Mouse (Mus musculus) brain, embryonic 14.5 days (tissue): Measurements from ENCODE around the gene Dnajb1. TPM values are rescaled to one million over a fixed set of nuclear protein-coding genes. Genes with fewer than 3 reads are reported as not detected.
A peak's percentile ranks its signal among the peaks of the same experiment; 100 is the strongest.

Experiments
- DNase-seq: peaks from one replicate; pipeline ENCODE4 v3.0.0-alpha.2; 2011; ENCODE audit warnings: low read depth
- CTCF ChIP-seq: fragments of 200-500 bp; IDR thresholded peaks from 2 replicates; pipeline ENCODE4 v1.5.1; 2012; ENCODE audit warnings: inconsistent platforms, mild to moderate bottlenecking, moderate library complexity, borderline replicate concordance; ENCODE audit not compliant: insufficient read depth, insufficient read length; ENCODE audit errors: extremely low read depth
- POLR2A ChIP-seq: fragments of 200-500 bp; IDR thresholded peaks from 2 replicates; pipeline ENCODE4 v1.6.1; 2012; ENCODE audit warnings: mild to moderate bottlenecking, inconsistent platforms, borderline replicate concordance; ENCODE audit not compliant: poor library complexity, insufficient read depth, insufficient read length, severe bottlenecking; ENCODE audit errors: extremely low read depth
- polyA plus RNA-seq: library from polyadenylated mRNA; depleted of rRNA; stranded (reverse); fragments of >200 nt; gene quantifications from 2 replicates; pipeline ENCODE4 v1.2.3, GENCODE M21; 2012; rRNA removed

Gene Dnajb1
- polyA plus RNA-seq, 1 experiment, result 38.0 TPM

- no peak for DNase-seq
- TF ChIP-seq CTCF (no peak), POLR2A (no peak)
Measured at GRCm38 (mm10) chr8:83653662-83654017, 45.6 kb downstream of the Dnajb1 start.

- TF ChIP-seq POLR2A, result no peak
- TF ChIP-seq CTCF, result no peak
- no peak for DNase-seq
Measured at GRCm38 (mm10) chr8:83654725-83655124, 46.7 kb downstream of the Dnajb1 start.

- TF ChIP-seq CTCF (no peak), POLR2A (no peak)
Measured at GRCm38 (mm10) chr8:83656043-83656442, 48.0 kb downstream of the Dnajb1 start.

GRCm38 (mm10) chr8:83656484-83657246, 48.7 kb downstream of the Dnajb1 start:
- no peak for DNase-seq
- TF ChIP-seq POLR2A (no peak), CTCF (peak; percentile 3; the same call in 1 of the 2 replicates)

More at GRCm38 (mm10) chr8:83656043-83656442, 48.0 kb downstream of the Dnajb1 start:
- no peak for DNase-seq

- TF ChIP-seq CTCF, result no peak
- TF ChIP-seq POLR2A, result no peak
- DNase-seq, result peak; percentile 51
Measured at GRCm38 (mm10) chr8:83660545-83660944, 52.6 kb downstream of the Dnajb1 start.

GRCm38 (mm10) chr8:83660995-83661680, 53.1 kb downstream of the Dnajb1 start:
- TF ChIP-seq POLR2A, result no peak
- TF ChIP-seq CTCF, result no peak
- DNase-seq, result no peak

Other genes starting within 250 kb of the Dnajb1 start
- gene Clgn, start 218.3 kb upstream of the Dnajb1 start, polyA plus RNA-seq, result 5.0 and 7.1 TPM in 2 replicates
- gene Scoc, start 149.8 kb upstream of the Dnajb1 start, polyA plus RNA-seq, result 138 and 160 TPM in 2 replicates
- 0.10 and 0.15 TPM in 2 replicates for gene Olfr370, start 72.4 kb upstream of the Dnajb1 start, polyA plus RNA-seq
- 294 and 383 TPM in 2 replicates for gene Ndufb7, start 41.5 kb upstream of the Dnajb1 start, polyA plus RNA-seq
- gene Tecr, start 222 bp upstream of the Dnajb1 start, polyA plus RNA-seq, result 913 and 1,191 TPM in 2 replicates
- 91.4 and 105 TPM in 2 replicates for gene Gipc1, start 44.5 kb downstream of the Dnajb1 start, polyA plus RNA-seq
- gene Ptger1, start 58.5 kb downstream of the Dnajb1 start, polyA plus RNA-seq, result 1.1 and 1.4 TPM in 2 replicates
- gene Pkn1, start 91.0 kb downstream of the Dnajb1 start, polyA plus RNA-seq, result 65.5 and 74.6 TPM in 2 replicates
- 74.5 and 98.3 TPM in 2 replicates for gene Ddx39, start 107.0 kb downstream of the Dnajb1 start, polyA plus RNA-seq
- 16.0 and 21.3 TPM in 2 replicates for gene Adgre5, start 133.1 kb downstream of the Dnajb1 start, polyA plus RNA-seq